Mouse (Mus musculus) ES-CJ7 (cell line): ENCODE data around the gene Ppp2r5e.

Experiments
- DNase-seq: peaks from one replicate; pipeline ENCODE4 v3.0.0; 2011; ENCODE audit warnings: low read depth, low spot score

Gene Ppp2r5e

GRCm38 (mm10) chr12:75596154-75597002 lies at the start of gene Ppp2r5e:
Gene Ppp2r5e (minus strand): TSS chr12:75596245.
- DNase-seq = peak; percentile 97

GRCm38 (mm10) chr12:75645780-75646179 lies 49.7 kb upstream of the Ppp2r5e start:
- no peak for DNase-seq

DNA sequence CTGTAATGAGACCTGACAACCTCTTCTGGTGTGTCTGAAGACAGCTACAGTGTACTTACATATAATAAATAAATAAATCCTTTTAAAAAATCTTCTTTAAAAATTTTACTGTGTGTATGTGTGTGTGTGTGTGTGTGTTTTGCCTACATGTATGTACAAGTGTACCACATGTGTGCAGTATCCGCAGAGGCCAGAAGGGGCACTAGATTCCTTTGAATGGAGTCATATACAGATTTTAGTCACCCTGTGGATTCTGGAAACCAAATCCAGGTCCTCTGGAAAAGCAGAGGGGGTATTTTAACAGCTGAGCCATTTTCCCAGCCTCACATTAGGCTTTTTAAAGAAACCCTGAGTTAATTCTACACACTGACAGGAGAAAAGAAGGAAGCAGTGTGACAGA lies 45.7 kb upstream of the Ppp2r5e start:
- peak; percentile 38 for DNase-seq

DNA sequence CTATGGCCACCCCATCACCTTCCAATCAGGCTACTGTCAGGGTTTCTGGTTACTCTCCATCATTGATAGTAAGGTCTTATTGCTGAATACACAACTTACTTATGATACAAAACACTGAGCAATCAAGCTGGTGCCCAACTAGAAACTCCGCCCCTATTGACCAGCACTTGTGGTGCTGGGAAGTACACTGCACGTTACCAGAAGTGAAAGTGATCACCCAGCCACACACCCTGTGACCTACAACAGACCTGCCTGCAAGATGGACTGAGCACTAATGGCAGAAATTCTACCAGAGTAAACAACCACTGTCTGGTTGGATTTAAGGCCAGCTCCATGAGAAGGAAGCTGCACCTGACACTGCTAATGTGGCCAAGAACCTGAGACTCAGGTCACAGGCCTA lies 42.3 kb upstream of the Ppp2r5e start:
- DNase-seq = no peak

GRCm38 (mm10) chr12:75637103-75637502 lies 41.1 kb upstream of the Ppp2r5e start:
- DNase-seq = no peak

DNA sequence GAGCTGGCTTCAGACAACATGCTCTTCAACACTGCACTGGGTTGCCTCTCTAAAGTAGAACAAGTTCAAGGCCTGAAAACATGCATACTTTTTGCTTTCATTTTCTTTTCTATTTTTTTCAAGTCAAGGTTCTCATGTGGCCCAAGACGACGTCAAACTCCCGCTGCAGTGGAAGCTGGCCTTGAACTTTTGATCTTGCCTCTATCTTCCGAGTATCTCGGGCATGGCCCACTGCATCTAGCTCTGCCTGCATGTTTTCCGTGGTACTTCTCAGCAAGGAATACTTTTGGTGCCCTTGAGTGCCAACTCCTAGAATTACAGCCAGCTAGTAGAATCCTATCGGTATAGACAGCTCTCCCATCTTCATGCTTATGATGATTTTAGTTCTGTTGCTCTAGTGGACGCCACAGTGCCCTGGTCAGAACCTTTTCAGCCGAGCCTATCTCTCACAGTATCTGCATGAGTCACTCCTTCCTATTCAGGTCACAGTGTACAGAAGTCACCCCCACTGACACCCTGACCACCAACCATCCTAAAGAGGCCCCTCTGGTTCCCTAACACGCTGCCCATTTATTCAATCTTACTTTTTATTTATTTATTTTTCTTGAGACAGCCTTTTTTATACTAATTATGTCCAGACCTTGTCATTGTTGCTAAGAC lies 39.9 kb upstream of the Ppp2r5e start:
- no peak for DNase-seq

DNA sequence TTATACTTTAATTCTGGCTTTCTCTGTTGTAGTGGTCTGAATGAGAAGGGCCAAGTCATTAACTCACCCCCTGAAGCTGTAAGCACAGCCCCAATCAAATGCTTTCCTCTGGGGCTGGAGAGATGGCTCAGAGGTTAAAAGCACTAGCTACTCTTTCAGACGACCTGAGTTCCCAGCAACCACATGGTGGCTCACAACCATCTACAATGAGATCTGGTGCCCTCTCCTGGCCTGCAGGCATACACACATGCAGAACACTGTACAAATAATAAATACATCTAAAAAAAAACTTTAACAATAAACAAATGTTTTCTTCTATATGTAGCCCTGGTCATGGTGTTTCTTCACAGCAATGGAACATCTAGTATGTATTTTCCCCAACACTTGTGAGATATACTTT lies 33.6 kb upstream of the Ppp2r5e start:
- peak; percentile 72 for DNase-seq

GRCm38 (mm10) chr12:75623292-75623691 lies 27.2 kb upstream of the Ppp2r5e start:
- DNase-seq = no peak

- DNase-seq = no peak
Observed at GRCm38 (mm10) chr12:75622835-75623234, 26.8 kb upstream of the Ppp2r5e start.

DNA sequence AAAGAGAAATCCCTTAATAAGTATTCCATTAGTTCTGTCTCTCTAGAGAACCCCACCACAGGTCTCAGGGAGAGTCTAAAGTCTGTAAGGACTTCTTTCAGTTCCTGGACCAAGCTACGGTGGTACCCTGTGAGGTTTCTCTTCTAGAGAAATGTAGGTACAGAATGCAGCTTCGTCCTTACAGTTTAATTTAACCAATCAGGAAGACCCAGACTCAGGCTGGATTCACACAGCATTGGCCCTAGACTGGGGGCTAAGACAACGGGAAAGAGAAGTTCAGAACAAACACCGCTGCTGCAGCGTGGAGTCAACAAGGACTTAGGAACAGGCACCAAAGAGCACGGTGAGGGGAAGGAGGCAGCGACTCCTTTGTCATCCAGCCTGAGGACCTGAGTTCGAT lies 20.8 kb upstream of the Ppp2r5e start:
- DNase-seq = peak; percentile 65

DNA sequence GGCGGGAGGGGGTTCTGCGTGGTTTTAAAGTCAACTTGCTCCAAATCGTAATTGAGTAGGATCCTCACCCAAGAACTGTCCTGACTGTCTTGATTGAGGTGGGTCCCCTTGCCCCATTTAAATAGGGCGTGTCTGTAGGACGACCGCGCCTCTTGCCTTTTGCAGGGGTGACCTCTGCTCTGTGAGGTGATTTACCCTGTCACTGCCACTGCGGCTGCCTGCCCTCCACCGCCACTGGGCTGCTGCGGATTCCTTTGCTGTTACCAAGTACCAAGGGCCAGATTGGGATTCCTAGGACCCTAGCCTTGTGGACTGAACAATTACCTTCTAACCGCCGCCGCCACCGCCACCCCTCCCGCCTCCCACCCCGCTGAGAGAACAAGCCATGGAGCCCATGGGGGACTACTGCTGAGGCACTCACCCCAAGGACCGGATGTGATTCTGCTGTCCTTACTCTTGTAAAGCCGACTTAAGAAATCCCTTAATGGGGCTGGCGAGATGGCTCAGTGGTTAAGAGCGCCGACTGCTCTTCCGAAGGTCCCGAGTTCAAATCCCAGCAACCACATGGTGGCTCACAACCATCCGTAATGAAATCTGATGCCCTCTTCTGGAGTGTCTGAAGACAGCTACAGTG lies 20.2 kb upstream of the Ppp2r5e start:
- peak; percentile 86 for DNase-seq

DNA sequence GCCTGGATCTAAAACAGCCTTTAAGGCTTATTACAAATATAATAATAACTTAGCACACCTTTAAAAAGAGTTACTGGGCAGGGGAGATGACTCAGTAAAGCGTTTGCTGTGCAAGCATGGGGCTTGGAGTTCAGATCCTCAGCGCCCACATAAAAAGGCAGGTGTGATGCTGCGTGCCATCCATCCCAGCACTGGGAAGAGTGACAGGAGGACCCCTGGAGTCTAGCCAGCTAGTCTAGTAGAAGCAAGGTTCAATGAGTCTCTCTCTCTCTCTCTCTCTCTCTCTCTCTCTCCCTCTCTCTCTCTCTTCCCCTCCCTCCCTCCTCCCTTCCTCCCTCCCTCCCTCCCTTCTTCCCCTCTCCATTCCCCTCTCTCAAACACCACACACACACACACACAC lies 19.5 kb upstream of the Ppp2r5e start:
- DNase-seq = no peak

DNA sequence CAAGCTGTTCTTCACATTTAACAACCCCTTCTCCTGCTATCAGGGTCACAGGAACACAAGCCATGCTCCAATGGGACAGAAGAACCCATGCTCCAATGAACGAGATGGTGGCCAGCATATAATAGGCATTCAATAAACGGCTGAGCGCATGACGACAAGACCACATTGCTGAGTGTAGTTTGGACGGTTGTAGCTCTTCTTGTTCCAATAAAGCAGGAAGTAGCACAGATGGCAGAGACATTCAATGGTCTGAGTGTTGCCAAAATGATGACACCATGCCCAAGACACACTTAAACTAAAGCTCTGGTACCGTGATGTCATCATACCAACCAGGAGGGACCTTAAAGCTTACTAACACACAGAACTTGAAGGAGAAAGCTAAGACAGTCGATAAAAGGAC lies 16.7 kb upstream of the Ppp2r5e start:
- DNase-seq = no peak

DNA sequence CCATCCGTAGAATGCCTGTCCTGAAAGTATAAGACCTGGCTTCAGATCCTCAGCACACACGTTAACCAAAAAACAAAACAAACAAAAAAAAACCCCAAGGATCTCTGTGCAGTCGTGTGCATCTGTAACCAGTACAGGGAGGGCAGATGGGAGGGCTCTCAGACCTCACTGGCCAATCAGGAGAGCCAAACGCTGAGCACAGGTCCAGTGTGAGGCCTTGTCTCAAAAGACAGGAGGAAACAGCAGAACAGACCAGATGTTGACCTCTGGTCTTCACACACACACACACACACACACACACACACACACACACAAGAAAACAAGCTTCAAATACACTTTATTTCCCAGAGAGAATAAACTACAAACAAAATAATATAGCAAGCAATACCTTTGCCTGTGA lies 3.4 kb upstream of the Ppp2r5e start:
- peak; percentile 58 for DNase-seq

DNA sequence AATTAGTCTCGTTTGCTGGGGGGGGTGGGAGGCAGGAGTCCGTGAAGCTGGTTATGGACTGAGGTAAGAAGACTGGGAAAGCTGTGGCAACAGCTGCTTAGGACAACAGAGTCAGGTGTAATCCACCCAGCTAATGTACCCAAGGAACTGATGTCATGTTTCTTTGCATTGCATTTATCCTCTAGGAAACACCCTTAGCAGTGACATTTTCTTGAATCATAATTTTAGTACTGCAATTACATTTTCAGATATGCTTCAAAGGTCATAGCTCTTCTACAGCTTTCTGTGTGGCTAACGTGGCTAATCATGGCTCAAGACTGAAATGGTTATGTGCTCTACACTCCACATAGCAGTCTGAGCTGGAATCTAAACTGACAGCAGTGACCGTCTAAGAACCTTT lies 2.9 kb upstream of the Ppp2r5e start:
- DNase-seq = no peak

- no peak for DNase-seq
Observed at GRCm38 (mm10) chr12:75597707-75598106, 1.7 kb upstream of the Ppp2r5e start.

- DNase-seq = peak; percentile 15
Observed at GRCm38 (mm10) chr12:75595291-75596153, 523 bp downstream of the Ppp2r5e start.

GRCm38 (mm10) chr12:75594404-75594803 lies 1.6 kb downstream of the Ppp2r5e start:
- DNase-seq = no peak

DNA sequence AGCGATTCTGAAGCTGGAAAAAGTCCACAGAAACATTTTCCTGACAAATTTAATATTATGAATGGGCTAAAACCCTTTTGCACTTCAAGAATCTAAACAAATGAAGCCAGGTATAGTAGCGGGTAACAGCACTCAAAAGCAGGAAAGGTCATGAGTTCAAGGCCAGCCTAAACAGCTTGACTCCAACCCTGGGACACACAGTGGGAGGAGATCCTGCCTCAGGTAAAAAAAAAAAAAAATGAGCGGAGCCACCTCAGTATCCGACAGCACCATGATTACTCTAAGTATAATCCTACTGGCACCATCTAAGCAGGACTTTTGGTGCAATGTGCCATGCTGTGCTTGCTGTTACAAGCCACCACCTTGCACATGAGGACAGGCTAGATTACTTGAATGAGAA lies 2.2 kb downstream of the Ppp2r5e start:
- DNase-seq = peak; percentile 68

GRCm38 (mm10) chr12:75587501-75587900 lies 8.5 kb downstream of the Ppp2r5e start:
- DNase-seq = peak; percentile 41

DNA sequence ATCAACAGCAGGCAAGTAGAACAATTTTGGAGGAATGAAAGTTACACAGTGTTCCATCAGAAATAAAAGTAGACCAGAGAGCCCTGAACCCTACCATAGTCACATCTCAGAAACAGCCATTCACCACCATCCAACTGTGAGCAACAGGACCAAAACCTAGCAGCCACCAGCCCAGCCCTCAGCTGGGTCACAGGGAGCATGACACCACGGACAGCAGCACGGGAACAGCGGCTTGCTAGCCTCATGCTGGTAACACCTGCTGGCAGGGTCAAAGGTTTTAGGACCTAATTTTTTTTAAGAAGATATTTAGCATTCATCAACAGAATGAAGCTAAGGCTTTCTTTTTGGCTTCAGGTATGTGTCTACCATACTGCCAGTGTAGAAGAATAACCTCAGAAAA lies 12.3 kb downstream of the Ppp2r5e start:
- no peak for DNase-seq

DNA sequence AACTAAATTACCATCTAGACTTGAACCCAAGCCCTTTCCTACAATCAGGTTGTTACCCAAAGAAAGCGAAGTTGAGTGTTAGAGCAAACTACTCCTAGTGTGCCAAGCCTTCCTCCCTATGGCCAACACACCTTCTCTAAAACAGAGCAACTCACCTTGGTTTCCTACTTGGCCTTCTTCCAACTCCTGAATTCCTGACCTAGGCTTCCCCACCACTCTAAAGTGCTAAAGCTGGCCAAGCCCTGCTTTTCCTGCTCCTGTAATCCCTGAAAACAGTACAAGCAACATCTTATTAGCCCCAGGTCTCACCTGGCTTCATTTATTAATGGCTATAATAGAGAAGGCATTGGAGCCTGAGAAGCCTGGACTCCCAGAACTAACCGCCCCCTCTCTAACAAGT lies 17.0 kb downstream of the Ppp2r5e start:
- no peak for DNase-seq
